Mouse (Mus musculus) cerebellum, postnatal 25 days (tissue): ENCODE measurements around the gene Atp8b5.

Experiments used
- DNase-seq, 2 experiments: peaks; one replicate each; pipeline ENCODE4 v3.0.0; 2021; ENCODE audit warnings: mixed read lengths in 2 of 2

Atp8b5 gene

GRCm38 (mm10) chr4:43266623-43267322 lies at the start of gene Atp8b5:
Gene Atp8b5 (plus strand): TSS chr4:43267159.
- DNase-seq = peak; percentile 82 to 90

DNA sequence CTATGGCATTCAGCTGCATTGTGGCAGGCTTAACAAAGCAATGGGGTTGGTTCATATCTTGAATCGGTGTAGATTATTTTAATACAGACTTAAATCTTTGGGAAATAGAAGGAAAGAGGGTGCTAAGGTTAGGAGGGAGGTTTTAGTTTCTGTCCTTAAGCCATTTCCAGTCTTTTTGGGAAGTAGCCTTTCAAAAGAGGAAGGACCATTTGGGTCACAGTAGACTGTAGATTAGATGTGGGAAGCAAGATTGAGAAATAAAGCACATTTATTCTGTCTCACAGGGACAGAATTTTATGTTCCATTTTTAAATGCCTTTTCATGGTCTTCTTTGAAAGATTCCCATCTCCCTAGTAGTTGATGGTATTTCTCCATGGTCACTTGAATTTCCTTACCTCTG lies 49.0 kb upstream of the Atp8b5 start:
- no peak for DNase-seq

DNA sequence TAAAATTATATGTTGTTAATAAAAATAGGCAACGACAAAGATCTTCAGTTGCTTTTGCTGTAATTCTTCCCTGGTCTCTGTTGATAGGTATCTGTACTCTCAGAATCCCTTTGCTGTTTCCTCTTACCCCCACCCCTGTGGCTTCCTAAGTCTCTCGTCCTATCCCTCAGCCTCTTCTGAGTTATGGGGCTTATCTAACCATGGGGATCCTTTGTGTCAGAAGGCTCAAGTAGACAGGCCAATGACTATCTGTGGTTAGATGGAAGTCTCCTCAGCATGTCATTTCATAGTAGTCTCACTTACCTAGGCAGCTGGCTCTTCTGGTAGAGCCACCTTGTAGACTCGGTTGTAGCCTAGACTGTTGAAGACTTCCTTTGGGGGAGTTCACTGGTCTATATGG lies 35.1 kb upstream of the Atp8b5 start:
- DNase-seq = no peak

GRCm38 (mm10) chr4:43232985-43233384 lies 34.0 kb upstream of the Atp8b5 start:
- DNase-seq = no peak

- DNase-seq = no peak
Observed at GRCm38 (mm10) chr4:43233489-43233888, 33.5 kb upstream of the Atp8b5 start.

GRCm38 (mm10) chr4:43236898-43237297 lies 30.1 kb upstream of the Atp8b5 start:
- no peak for DNase-seq

GRCm38 (mm10) chr4:43240716-43241115 lies 26.2 kb upstream of the Atp8b5 start:
- DNase-seq = no peak

DNA sequence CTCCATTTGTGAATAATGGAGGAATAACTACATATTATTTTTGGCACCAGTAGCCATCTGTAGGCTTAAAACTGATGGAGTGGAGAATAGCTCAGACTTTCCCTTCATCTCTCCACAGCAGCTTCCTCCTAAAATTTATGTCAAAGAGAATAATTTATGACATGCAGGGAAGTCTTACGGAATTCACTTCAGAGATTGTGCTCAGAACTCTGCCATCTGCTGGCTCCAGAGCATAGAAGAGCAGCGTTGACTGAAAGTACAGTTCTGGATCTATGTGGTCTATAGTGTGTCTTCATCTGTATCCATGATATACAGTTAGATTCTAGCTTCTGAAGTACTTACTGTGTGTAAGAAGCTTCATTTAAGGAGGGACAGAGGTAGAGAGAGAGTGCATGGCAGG lies 22.9 kb upstream of the Atp8b5 start:
- DNase-seq = no peak

GRCm38 (mm10) chr4:43245776-43246175 lies 21.2 kb upstream of the Atp8b5 start:
- no peak for DNase-seq

- no peak for DNase-seq
Observed at GRCm38 (mm10) chr4:43248026-43248425, 18.9 kb upstream of the Atp8b5 start.

- no peak for DNase-seq
Observed at GRCm38 (mm10) chr4:43248909-43249308, 18.1 kb upstream of the Atp8b5 start.

DNA sequence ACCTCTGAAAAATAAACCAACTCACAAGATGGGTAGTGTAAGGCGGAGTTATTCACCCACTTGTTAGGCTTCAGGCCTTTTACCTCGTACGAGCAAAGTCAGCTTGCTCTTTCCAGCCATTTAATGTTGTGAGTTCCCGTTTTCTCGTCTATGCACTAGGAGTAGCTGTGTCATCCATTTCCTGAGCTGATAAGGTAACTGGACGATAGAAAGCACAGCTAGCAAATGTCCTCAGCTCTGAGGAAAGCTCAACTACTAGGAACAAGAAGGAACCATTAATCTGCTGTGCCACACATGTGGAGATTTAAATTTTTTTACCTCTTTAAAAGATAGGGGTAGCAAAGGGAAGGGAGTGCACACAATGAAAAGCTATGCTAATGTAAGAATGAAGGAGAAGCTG lies 15.7 kb upstream of the Atp8b5 start:
- DNase-seq = no peak

GRCm38 (mm10) chr4:43257040-43257439 lies 9.9 kb upstream of the Atp8b5 start:
- no peak for DNase-seq

DNA sequence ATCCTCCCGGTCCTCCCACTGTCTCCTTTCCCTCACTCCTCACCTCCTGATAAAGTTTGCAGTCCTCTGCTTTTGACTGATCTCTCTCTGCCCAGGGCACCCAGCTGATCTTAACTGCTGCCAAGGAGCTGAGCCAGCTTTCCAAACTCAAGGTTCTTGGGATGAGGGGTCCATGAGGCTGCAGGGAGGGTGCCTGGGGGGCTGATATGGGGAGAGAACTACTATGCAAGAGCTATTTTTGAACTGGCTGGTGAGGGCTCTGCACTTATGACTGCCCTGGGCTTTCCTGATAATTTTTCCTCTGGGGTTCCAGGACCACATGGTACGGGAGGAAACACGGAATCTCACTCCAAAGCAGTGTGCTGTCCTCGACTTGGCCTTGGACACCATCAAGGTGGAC lies 8.4 kb upstream of the Atp8b5 start:
- no peak for DNase-seq

- no peak for DNase-seq
Observed at GRCm38 (mm10) chr4:43259435-43259834, 7.5 kb upstream of the Atp8b5 start.

DNA sequence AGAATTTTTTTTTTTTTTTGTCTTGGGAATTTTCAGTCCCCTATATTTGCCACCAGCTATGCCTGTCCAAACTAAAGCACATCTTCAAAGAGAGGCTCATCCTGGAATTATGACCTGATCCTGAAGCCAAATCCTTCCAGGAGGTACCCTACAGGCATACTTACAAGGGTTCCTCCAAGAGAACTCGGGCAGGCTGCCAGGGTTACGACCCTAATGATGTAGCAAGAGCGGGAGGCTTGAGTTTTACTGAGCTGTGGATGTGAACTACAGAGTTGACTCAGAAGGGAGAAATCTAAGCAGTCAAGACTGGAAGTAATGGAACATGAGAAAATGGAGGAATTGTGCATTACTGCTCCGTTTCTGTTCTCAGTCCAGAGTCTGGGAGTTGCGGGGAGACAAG lies 6.9 kb upstream of the Atp8b5 start:
- no peak for DNase-seq

DNA sequence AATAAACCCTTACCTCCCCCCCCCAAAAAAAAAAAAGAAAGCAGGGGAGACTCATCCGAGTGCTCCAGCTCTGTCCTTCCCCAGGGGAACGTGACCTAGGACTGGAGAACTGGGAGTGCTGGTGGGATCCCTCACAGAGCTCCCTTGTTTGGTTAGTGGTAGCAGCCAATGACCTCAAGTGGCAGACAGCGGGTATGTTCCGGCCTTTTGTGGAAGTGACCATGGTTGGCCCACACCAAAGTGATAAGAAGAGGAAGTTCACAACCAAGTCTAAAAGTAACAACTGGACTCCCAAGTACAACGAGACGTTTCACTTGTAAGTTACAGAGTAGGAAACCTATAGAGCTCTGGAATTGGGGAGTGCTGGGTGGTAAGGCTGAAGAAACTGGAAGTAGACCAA lies 4.1 kb upstream of the Atp8b5 start:
- no peak for DNase-seq

GRCm38 (mm10) chr4:43266146-43266545 lies 813 bp upstream of the Atp8b5 start:
- no peak for DNase-seq

GRCm38 (mm10) chr4:43267323-43267658 lies 332 bp downstream of the Atp8b5 start:
- DNase-seq = no peak

DNA sequence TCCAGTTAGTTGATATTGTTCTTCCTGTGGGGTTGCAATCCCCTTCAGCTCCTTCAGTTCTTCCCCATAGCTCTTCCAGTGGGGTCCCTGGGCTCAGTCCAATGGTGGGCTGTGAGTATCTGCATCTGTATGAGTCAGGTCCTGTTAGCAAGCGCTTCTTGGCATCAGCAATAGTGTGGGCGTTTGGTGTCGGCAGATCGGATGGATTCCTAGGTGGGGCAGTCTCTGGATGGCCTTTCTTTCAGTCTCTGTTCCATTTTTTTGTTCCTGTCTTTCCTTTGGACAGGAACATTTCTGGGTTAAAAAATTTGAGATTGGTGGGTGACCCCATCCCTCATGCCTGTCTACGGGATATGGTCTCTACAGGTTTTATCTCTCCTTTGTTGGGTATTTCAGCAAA lies 18.5 kb downstream of the Atp8b5 start:
- DNase-seq = no peak

DNA sequence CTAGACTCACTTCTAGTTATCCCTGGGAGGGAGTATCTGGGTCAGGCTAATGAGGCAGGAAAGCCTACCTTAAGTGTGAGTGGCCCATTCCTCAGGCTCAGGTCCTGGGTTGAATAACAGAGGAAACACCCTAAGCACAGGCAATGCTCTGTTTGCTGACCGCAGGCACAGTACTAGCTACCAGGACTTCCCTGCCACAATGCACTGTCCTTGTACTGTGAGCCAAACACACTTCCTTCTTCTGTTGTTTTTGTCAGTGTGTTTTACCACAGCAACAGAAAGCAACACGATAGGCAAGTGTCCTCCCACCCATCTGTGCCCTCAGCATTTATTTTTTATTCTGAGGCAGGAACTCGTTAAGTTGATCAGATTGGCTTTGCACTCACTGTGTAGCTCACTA lies 20.3 kb downstream of the Atp8b5 start:
- no peak for DNase-seq

DNA sequence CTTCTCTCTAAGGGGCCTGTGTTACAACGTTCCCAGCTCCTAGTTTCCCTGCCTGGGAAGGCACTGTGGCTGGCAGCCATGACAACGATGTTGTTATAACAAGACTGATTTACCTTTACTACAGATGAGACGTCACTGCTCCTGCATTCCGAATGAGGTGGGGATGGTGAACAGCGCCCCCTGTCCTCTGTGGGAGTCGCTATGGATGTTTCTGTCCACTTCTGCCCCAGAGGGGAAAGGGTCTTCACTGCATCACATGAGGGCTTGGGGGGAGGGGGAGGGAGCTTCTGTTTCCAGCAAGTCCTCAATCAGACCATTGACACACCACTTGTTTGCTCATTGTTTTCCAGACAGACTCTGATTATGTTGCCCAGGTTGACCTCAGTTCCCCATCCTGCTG lies 27.0 kb downstream of the Atp8b5 start:
- DNase-seq = peak in 1 of 2 experiments; percentile 8

GRCm38 (mm10) chr4:43309696-43310338 lies 42.9 kb downstream of the Atp8b5 start:
- DNase-seq = no peak

- DNase-seq = no peak
Observed at GRCm38 (mm10) chr4:43321536-43321935, 54.6 kb downstream of the Atp8b5 start.

- no peak for DNase-seq
Observed at GRCm38 (mm10) chr4:43322336-43322735, 55.4 kb downstream of the Atp8b5 start.
